Mouse (Mus musculus) left cerebral cortex, postnatal 25 days (tissue): Measurements from ENCODE around the gene Cep152. TPM values are rescaled to one million over a fixed set of nuclear protein-coding genes. Genes with fewer than 3 reads are reported as not detected.

Experiments
- DNase-seq, 2 experiments: peaks; one replicate each; pipeline ENCODE4 v3.0.0; 2022; ENCODE audit warnings: low spot score in 2 of 2, mixed read lengths in 1 of 2
- intact Hi-C: fragments of 180-260 bp; cut with DNase I; formaldehyde crosslinking; loops from one replicate; pipeline ENCODE4 v1.15.1; 2025
- total RNA-seq, 2 experiments: library from RNA; stranded (reverse); gene quantifications; 2 replicates each; pipeline ENCODE4 v1.2.3; 2021

Gene Cep152
- total RNA-seq, 2 experiments from 2014 or later = 2.0 to 2.5 TPM

GRCm38 (mm10) chr2:125637331-125637730, 12.4 kb upstream of the Cep152 start:
- intact Hi-C loops = no loop called here

GRCm38 (mm10) chr2:125630010-125630409, 5.1 kb upstream of the Cep152 start:
- intact Hi-C loops = no loop called here

More at GRCm38 (mm10) chr2:125637331-125637730, 12.4 kb upstream of the Cep152 start:
- DNase-seq = no peak

GRCm38 (mm10) chr2:125628487-125628886, 3.6 kb upstream of the Cep152 start:
- intact Hi-C loops = no loop called here

More at GRCm38 (mm10) chr2:125630010-125630409, 5.1 kb upstream of the Cep152 start:
- DNase-seq = no peak

GRCm38 (mm10) chr2:125626536-125626935, 1.6 kb upstream of the Cep152 start:
- intact Hi-C loops = no loop called here
- no peak for DNase-seq

More at GRCm38 (mm10) chr2:125628487-125628886, 3.6 kb upstream of the Cep152 start:
- DNase-seq = no peak

GRCm38 (mm10) chr2:125624127-125624685, 707 bp downstream of the Cep152 start:
- intact Hi-C loops = no loop called here
- no peak for DNase-seq

- intact Hi-C loops = no loop called here
- DNase-seq = no peak
Measured at GRCm38 (mm10) chr2:125623211-125623610, 1.7 kb downstream of the Cep152 start.

- DNase-seq = no peak
- intact Hi-C loops = no loop called here
Measured at GRCm38 (mm10) chr2:125620213-125620907, 4.6 kb downstream of the Cep152 start.

GRCm38 (mm10) chr2:125615858-125616424, 9.0 kb downstream of the Cep152 start:
- no peak for DNase-seq
- intact Hi-C loops = no loop called here

- intact Hi-C loops = no loop called here
- no peak for DNase-seq
Measured at GRCm38 (mm10) chr2:125615440-125615839, 9.5 kb downstream of the Cep152 start.

- intact Hi-C loops = no loop called here
- DNase-seq = peak; percentile 12 to 28
Measured at GRCm38 (mm10) chr2:125606220-125606845, 18.6 kb downstream of the Cep152 start.

GRCm38 (mm10) chr2:125604646-125605045, 20.3 kb downstream of the Cep152 start:
- DNase-seq = peak; percentile 62 to 72
- intact Hi-C loops = loop anchor here (1.0 to 5.0 kb wide), 2 partner anchors 267 to 339 kb away; no protein-coding TSS in a partner anchor

GRCm38 (mm10) chr2:125602970-125603369, 21.9 kb downstream of the Cep152 start:
- no peak for DNase-seq
- intact Hi-C loops = loop anchor here (5.0 kb wide), 1 partner anchor 266 kb away; no protein-coding TSS in a partner anchor

GRCm38 (mm10) chr2:125598958-125599357, 26.0 kb downstream of the Cep152 start:
- DNase-seq = peak in 1 of 2 experiments; percentile 9
- intact Hi-C loops = no loop called here

- intact Hi-C loops = no loop called here
- no peak for DNase-seq
Measured at GRCm38 (mm10) chr2:125598251-125598650, 26.7 kb downstream of the Cep152 start.

- DNase-seq = no peak
- intact Hi-C loops = no loop called here
Measured at GRCm38 (mm10) chr2:125594786-125595185, 30.1 kb downstream of the Cep152 start.

GRCm38 (mm10) chr2:125594072-125594471, 30.8 kb downstream of the Cep152 start:
- DNase-seq = no peak
- intact Hi-C loops = no loop called here

GRCm38 (mm10) chr2:125591895-125592294, 33.0 kb downstream of the Cep152 start:
- intact Hi-C loops = no loop called here
- DNase-seq = no peak

GRCm38 (mm10) chr2:125589287-125589686, 35.6 kb downstream of the Cep152 start:
- intact Hi-C loops = no loop called here

GRCm38 (mm10) chr2:125581081-125581480, 43.8 kb downstream of the Cep152 start:
- no peak for DNase-seq
- intact Hi-C loops = no loop called here

More at GRCm38 (mm10) chr2:125589287-125589686, 35.6 kb downstream of the Cep152 start:
- no peak for DNase-seq

GRCm38 (mm10) chr2:125577670-125578069, 47.2 kb downstream of the Cep152 start:
- DNase-seq = no peak
- intact Hi-C loops = no loop called here
